Mouse (Mus musculus) lung, adult 18-20 months (tissue): Measurements from ENCODE around the gene Actl6a.
"Not testable (repeated sequence)": the region's sequence is repeated elsewhere in the genome, so short reads cannot be mapped to it uniquely, and the experiment has no call there.

Source experiments
- DNase-seq, 2 experiments: peaks; one replicate each; pipeline ENCODE4 v3.0.0; 2022; ENCODE audit warnings: mixed read lengths in 2 of 2

Actl6a gene

DNA sequence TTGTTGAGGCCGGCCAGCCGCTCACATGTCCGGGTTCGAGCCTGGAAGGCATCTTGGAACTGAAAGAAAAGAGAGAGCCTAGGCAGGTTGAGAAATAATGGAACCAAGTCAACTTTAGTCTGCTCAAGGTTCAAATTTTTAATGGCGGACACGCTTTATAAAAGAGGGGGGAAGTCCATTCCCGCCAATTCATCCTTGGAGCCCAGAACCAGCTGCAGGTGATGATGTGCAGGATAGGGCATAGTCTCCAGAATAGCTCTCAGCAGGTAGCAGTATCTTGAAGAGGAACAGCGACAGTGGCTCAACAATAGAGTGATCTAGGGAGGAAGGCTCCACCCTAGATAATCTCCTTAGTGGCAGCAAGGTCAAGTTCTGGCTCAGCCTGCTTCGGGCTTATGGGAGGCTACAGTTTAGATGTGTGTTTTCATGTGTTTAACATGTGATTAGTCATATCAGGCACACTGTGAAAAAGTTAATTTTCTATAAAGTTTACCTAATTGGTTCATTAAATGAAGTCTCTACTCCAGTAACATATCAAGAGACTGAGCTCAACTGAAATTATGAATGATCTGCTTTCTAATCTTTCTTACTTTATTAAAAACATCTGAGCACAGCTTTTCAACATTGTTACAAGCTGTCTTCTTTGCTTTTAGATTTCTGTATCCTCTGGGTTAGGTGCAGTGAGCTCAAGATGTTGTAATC lies at the start of gene Actl6a:
Gene Actl6a (plus strand): TSS at position 652 of the 702 bp plus-strand sequence.
- DNase-seq: not testable (repeated sequence)

DNA sequence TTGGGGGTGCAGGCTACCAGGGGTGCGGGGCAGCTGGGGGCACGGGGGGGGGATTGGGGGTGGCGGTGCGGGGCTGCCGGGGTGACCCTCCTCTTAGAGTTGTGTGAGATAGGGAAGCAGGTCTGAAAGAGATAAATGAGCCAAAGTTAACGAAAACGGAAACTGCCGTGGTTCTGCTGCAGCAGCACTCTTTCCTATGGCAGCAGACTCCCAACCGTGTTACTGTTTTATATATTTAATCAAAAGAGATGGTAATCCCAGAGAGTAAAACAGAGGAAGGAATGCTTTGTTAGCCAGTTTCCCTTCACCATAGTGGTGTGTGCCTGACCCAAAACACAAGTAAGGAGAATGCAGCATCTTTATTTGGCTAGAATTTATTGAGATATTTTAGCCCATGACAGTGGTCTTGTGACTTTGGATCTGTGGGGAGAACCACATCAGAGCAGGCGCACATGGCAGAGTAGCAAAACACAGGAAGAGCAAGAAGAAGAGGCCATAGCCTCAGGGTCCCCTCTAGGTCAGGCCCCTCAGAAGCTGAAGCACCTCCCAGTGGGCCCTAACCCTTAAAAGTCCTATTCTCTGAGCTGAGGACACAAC lies 49.6 kb upstream of the Actl6a start:
- DNase-seq: no peak

DNA sequence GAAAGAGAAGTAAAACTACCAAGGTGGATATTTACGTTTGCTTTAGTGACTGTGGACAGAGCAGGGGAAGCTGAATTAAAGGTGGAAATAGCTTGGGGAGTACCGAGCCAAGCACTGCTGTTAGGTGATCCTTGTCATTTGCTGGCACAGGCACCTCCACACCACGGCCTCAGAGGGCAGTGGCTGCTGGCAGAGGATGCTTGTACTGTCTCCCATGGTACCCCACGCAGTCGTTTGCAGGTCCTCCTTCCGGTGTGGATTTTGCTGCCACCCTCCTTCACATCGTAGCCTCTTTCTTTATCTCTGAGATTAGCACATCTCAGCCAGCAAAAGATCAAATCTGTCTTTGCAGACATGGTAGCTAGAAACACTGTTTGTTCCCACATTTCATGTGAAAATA lies 47.7 kb upstream of the Actl6a start:
- DNase-seq: no peak

DNA sequence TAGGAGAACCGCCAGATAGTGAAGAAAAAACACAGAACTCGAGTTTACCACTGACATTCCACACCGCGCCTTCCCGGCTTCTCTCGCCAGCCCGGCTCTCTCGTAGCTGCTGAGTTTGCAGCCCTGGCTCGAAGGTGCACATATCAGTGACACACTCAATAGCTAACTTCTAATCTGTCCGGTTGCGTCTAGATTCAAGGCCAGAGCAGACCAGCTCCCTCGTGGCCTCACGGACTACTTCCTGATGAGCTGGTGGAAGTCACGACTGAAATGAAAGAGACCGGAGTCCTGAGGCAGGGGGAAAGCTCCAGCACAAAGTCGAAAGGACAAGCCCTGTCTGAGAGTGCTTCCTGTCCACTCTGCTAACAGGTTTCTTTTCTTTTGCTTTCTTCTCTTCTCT lies 47.3 kb upstream of the Actl6a start:
- no peak for DNase-seq

DNA sequence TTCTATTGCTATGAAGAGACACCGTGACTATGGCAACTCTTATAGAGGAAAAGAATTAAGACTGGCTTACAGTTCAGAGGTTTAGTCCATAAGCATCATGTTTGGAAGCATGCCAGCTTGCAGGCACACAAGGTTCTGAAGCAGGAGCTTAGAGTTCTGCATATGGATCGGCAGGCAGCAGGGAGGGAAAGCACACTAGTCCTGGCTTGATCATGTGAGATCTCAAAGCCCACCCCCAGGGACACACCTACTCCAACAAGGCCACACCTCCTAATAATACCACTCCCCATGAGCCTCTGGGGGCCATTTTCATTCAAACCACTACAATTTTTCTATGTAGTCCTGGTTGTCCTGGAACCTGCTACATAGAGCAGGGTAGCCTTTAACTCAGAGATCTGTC lies 46.6 kb upstream of the Actl6a start:
- DNase-seq: no peak

DNA sequence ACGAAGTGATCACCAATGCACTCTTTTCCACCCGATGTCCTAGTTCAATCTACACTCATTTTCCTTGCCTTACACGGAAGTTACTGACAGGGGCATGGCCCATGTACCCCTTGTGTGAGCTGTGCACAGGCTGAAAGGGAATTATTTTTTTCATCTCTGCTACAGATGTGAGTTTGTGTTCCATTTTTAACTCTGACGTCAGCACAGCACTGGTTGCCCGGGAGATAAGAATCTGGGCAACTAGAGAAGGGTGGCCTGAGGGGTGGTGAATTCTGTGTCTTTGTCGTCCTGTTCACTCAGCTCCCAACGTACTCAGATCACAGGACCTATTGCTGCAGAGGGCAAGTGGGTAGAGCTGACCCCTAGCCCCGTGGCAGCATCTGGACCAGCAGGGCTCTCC lies 45.8 kb upstream of the Actl6a start:
- no peak for DNase-seq

DNA sequence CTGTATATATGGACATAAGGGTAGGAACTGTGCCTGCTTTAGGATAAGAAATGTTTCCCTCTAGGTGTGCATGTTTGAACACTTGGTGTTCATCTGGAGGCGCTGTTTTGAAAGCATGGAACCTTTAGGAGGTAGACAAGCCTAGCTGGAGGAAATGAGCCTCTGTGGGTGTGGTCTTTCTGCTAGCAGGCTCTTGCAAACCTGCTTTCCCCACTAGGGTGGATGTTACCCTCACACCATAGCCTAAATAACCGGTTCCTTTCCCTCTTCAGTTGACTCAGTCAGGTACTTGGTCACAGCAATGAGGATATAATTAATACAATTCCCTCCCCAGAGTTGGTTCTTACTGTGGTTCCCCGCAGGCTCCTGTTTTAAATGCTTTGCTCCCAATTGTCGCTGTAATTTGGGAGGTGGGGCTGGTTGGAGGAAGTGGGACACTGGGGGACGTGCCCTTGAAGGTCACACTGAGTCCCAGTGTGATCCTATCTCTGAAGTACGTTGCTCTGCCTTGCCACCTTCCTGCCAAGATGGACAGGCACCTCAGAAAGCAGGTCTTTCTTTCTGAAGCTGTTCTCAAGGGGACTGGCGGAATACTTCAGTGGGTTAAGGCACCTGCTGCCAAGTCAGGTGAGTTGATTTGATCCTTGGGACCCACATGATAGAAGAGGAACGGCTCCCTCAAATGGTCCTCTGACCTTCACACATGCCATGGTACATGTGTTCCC lies 45.1 kb upstream of the Actl6a start:
- DNase-seq: no peak

DNA sequence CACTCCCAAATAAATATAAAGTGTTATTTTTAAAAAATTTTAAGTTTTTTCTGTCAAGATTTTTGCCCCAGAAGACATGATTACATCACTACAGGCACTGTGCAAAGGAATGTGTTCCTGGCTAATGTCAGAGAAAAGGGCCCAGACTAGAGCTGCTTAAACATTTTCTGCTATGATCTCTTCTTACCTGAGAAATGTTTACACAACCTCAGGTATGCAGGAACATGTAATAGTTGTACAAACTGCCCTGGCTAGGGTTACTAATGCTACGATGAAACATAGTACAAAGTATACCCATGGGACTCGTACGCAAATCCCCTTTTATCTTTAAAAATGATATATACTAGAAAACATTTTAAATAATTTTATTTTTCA lies 44.6 kb upstream of the Actl6a start:
- DNase-seq: no peak

DNA sequence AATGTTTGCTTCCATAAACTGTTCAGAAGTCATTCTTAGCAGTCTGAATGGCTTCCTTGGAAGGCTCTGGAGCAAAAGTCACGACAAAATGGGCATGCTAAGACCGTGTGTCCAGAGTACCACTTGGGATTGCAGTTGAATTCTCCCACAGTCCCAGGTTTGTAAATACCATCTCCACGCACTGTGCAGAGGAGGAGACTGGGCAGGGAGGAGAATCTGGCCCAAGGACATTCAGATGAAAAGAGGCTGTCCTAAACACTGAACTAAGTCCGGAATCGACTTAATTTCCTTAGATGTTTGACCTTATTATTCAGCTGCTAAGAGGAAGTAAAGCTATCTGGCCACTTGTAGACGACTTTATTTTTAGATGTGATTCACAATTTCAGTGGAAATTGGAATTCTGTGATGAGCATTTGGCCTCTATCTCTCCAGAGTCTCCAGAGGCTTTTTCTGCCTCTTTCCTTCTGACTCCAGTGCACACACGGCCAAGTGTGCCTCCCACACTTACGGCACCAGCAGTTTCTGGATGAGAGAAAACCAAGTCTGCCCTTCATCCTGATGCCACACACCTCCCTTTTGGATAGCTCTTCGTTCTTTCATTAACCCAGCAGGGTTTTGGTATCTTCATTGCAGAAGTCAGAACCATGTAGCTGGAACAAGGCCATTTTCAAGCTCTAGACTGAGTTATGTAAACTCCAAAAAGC lies 37.7 kb upstream of the Actl6a start:
- no peak for DNase-seq

DNA sequence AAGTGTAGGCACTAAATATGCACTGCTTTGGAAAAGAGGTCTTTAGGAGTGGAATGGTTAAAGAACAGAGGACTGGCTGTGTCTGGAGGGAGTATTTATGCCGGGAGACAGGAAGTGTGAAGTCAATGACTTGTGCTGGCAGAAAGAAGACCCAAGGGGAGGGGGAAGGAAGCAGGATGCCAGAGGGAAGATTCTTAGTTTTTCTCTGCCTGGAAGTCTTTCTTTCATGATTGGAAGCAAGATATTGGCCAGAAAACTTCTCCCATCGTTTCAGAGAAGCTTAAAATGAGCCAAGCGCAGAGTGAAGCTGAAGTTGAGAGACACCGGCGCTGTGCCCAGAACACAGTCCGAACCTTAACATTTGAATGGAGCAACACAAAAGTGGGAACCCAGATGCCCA lies 36.9 kb upstream of the Actl6a start:
- DNase-seq: peak in 1 of 2 experiments; percentile 8

DNA sequence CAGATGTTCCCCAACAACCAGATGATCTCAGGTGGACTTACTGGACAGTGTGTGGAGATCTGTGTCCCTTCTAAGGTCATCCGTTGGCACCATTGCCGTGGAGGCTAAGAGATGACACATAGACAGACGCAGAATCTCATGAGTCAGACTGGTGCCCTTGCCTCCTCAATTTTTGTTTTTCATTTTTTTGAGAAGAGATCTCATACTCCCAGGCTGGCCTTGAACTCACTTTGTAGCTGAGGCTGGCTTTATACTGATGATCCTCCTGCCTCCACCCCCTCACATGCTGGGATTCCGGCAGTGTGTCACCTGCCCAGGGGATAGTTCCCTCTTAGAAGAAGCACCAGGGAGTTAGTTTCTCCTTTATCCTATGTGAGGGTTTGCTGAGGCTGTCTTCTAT lies 35.9 kb upstream of the Actl6a start:
- DNase-seq: no peak

DNA sequence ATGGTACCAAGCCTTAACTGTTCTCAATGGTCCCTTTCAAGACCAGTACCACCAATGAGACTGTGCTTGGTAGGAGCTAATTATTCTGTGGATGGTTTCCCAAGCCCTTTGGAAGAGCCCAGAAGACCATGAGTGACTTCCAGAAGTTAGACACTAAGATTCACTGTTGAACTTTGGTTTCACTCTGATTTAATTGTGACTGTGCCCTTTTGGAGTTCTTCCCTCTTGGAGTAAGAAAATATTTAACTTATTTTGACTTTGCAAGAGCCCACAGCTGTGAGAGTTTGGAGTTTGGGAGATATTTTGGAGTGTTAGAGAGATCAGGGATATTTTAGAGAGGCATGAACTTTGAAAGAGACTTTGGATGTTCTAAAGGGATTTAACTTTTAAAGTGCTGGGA lies 32.9 kb upstream of the Actl6a start:
- DNase-seq: no peak

DNA sequence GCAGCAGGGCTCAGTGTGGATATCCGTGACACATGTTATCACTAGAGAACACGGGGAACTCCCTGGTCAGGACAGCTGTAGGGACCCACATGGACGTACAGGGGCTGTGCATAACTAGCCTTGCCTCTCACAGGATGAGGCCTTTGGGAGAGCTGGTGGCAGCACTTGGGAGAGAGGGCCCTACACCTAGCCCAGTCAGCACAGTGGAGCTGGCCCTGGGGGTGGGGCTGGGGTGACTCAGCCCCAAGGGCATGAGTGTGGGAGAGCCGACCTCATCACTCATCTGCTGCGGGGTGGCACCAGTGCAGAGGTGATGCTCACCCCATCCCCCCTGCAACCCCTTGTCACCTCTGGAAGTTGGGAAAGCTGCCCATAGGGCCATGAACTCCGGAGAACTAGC lies 29.7 kb upstream of the Actl6a start:
- DNase-seq: no peak

DNA sequence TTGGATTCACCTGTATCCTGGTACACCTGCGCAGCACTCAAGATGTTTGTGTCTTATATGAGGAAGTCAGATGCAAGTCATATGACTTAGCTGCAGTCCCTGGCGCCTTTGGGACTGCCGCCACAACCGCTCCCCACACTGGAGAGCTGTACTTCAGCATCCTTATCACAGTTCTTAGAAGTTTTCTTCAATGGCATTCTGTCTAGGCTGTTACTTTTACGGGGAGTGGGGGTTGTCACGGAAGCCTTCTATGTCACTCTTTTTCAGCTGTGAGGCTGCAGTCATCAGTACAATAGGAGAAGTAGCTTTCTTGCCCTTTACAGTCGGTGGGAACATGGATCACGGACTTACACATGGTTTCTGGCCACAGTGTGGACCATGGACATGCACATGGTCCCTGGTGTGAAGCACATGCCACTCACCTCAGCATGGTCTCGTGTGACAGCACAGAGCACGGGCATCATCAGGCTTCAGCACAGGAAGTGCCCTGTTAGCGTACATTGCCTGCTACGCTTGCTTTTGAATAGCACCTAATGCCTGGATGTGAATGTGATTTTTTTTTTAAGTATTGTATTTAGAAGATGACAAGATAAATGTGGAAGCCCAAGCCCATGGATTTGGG lies 23.1 kb upstream of the Actl6a start:
- DNase-seq: no peak

DNA sequence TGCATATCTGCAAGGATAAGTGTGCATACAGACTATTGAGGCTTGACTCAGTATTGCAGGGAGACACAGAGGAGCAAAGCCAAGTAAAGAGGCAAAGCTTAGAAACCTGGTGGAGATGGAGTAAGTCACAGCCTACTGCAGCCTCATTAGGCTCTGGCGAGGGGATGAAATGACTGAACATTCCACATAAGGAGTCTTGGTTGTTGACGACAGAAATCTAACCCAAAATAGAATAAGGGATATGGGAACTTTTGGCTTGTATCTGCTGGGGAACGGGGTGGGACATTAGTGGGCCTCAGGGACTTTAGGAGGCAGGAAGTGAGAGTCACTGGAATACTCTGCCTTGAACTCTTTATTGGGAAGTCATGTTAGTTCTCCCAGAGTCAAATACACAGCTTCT lies 21.5 kb upstream of the Actl6a start:
- DNase-seq: no peak

DNA sequence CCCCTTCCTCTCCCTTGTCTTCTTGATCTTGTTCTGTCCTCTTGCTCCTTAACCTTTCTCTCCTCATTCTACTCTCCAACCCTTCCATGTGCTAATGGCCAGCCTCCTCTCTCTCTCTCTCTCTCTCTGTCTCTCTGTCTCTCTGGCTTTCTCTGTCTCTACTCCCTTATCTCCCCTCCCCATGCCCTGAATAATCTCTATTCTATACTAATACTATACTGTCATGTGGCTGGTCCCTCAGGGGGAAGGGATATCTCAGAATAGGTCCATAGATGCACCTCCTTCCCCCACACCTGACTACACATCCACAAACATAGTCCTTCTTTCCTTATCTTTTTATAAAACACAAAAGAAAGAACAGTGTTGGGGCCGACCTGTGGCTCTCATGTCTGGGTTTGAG lies 19.6 kb upstream of the Actl6a start:
- no peak for DNase-seq

DNA sequence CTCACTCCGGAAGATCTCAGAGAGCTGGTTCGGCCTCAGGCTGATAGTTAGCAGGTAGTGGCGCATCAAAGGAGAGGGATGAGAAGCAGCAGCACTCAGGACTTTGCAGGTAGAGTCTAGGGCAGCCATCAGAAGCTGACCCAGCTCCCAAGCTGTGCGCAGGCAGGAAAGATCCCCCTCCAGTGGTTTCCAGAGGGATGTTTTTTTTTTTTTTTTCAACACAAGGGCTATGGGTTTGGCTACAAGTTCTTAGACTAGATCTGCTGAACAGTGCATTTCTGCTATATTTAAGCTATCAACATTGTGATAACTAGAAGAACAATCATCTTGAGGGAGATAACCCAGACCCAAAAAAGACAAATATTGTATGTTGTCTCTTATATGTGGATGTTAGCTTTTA lies 18.9 kb upstream of the Actl6a start:
- no peak for DNase-seq

DNA sequence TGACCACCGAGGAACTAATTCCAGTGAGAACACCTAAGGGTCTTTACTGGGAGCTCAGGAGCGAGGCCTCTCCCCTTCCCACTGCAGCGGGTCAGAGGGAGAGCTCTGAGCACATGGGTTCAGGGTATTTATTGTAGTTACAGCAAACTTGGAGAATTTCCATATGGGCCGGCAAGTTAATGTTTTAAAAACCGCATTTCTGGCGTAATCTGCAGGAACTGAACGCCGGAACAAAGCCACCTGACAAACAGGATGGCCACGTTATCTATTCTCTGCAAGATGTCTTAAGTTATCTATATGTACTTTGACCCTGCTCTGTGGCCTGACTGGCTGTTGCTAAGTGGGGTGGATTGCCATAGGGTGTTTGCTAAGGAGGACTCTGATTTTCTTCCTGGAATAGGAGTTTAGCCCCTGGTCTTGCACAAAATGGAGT lies 16.5 kb upstream of the Actl6a start:
- no peak for DNase-seq

DNA sequence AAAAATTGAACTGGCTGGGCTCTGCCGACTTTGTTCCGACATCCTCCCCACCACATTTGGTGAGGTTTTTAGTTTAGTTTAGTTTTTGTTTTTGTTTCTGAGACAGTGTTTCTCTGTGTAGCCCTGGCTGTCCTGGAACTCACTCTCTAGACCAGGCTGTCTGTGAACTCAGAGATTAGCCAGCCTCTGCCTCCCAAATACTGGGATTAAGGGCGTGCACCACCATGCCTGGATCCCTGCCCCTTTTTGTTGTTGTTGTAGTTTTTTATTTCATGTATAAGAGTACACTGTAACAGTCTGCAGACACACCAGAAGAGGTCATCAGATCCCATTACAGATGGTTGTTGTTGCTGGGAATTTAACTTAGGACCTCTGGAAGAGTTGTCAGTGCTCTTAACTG lies 16.1 kb upstream of the Actl6a start:
- no peak for DNase-seq

DNA sequence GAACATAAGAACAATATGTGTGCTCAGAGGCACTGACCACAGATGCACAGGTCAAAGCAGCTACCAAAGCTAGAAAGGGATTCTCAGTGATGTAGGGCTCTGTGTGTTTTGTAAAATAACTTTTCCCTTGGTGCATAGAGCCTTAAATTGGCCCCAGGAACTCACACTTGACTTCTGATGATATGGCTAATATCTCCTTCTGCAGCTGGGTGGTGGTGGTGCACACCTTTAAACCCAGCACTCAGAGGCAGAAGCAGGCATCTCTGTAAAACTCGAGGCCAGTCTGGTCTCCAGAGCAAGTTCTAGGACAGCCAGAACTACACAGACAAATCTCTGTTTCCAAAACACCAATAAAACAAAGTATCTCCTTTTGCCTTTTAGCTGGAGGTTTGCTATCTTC lies 15.2 kb upstream of the Actl6a start:
- no peak for DNase-seq

DNA sequence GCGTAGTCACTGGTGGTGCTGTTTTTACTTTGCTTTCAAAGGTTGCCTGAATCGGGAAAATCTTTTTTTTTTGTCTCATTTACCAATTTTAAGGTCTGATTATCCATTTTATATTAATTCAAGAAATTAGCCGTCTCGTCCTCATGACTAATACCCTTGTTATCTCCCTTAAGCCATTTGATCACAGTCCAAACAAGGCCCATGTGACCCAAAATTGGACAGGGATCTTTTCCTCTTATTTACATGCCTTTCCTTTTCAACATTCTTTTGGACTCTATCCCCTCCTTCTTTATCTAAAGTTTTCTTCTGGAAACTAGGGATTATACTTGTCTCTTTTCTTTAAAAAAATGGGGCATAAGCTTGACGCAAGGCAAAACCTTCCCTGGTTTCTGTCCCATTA lies 14.3 kb upstream of the Actl6a start:
- no peak for DNase-seq

DNA sequence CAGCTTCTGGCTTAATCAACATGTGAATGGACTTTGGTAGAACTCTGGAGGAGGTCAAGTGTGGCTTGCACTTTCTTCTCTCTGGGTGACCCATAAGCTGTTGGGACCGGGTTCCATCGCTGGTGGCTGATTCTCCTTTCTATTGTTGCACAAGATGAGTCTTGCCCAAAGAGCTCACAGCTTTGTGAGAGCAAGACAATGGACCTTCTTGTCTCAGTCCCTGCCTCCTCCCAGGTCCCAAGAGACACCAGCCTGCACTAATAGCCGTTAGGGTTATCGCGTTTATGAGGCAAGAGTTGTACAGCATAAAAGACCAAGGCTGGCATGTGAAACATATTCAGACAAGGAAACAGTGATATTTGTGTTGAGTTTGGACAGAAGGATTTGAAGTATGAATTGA lies 11.9 kb upstream of the Actl6a start:
- no peak for DNase-seq
